11 mouse cellular contexts compared by ENCODE assay signal in genomic region chr17:24463374-24464133, GRCm38 (mm10). TPM values are rescaled to one million over a fixed set of nuclear protein-coding genes. Genes with fewer than 3 reads are reported as not detected.
DNase-seq lines count a peak whose midpoint lies in the region; ATAC-seq and TF ChIP-seq lines count a peak whose summit lies in the region.
"Had no signal": no experiment of that assay in that cellular context is flagged by ENCODE, and none has a peak within 500 bp of the region (broad histone marks: within the 10 kb centered on the region; RNA-seq: fewer than 3 reads in every experiment).

No protein-coding gene starts in this region.

- no peak overlapping the region for H3K4me2 ChIP-seq in intestine, embryonic 16.5 days (ENCODE audit: low read depth, low read length)
- H3K4me2 ChIP-seq in intestine, embryonic 15.5 days (replicated peaks) = no peak overlapping the region
- no peak overlapping the region for H3K4me2 ChIP-seq in intestine, postnatal 0 days (replicated peaks; ENCODE audit: low read depth)
- H3K4me2 ChIP-seq in forebrain, embryonic 11.5 days (ENCODE audit: low read depth, low read length, severe bottlenecking) = no peak overlapping the region
- no peak overlapping the region for H3K4me2 ChIP-seq in forebrain, embryonic 12.5 days
- H3K4me2 ChIP-seq: hindbrain, embryonic 14.5 days had no signal

- no peak overlapping the region for H3K27ac ChIP-seq in intestine, embryonic 16.5 days (ENCODE audit: low read length)
- no peak overlapping the region for H3K27ac ChIP-seq in intestine, embryonic 15.5 days
- H3K27ac ChIP-seq in intestine, postnatal 0 days (ENCODE audit: low read depth, low read length) = no peak overlapping the region
- no peak overlapping the region for H3K27ac ChIP-seq in forebrain, embryonic 11.5 days (ENCODE audit: low read depth, low read length)
- no peak overlapping the region for H3K27ac ChIP-seq in forebrain, embryonic 12.5 days
- H3K27ac ChIP-seq: embryonic facial prominence, embryonic 10.5 days; hindbrain, embryonic 14.5 days had no signal

- no peak overlapping the region for H3K4me3 ChIP-seq in intestine, embryonic 16.5 days (ENCODE audit: low read length)
- H3K4me3 ChIP-seq in intestine, embryonic 15.5 days (replicated peaks) = no peak overlapping the region
- no peak overlapping the region for H3K4me3 ChIP-seq in intestine, postnatal 0 days (ENCODE audit: low read depth, low read length)
- H3K4me3 ChIP-seq in forebrain, embryonic 11.5 days (ENCODE audit: low read depth, low read length) = no peak overlapping the region
- no peak overlapping the region for H3K4me3 ChIP-seq in forebrain, embryonic 12.5 days (replicated peaks)
- H3K4me3 ChIP-seq: embryonic facial prominence, embryonic 10.5 days had no signal

- TF ChIP-seq CTCF in intestine, postnatal 0 days (IDR thresholded peaks at IDR 0.05; ENCODE audit: low read depth) = 0 out of 2 replicates have a peak, but pooled peaks have one; percentile 8

- WGBS in intestine, embryonic 16.5 days = 57% methylated on average over 6 of the region's 6 CpGs
- WGBS in intestine, embryonic 15.5 days = 55% methylated on average over 6 of the region's 6 CpGs
- 58% methylated on average over 6 of the region's 6 CpGs for whole genome bisulfite sequencing in intestine, postnatal 0 days
- WGBS in forebrain, embryonic 11.5 days = 56% methylated on average over 6 of the region's 6 CpGs
- WGBS in forebrain, embryonic 12.5 days = 58% methylated on average over 6 of the region's 6 CpGs

- no peaks in the 10 kb centered on the region for H3K4me1 ChIP-seq in intestine, embryonic 16.5 days (ENCODE audit: control insufficient read depth, insufficient read depth, low read length)
- no peaks in the 10 kb centered on the region for H3K4me1 ChIP-seq in intestine, embryonic 15.5 days (replicated peaks)
- no peaks in the 10 kb centered on the region for H3K4me1 ChIP-seq in intestine, postnatal 0 days (replicated peaks; ENCODE audit: control insufficient read depth, insufficient read depth, low read length)
- H3K4me1 ChIP-seq in forebrain, embryonic 11.5 days (replicated peaks; ENCODE audit: control insufficient read depth, insufficient read depth, low read length) = no peaks in the 10 kb centered on the region
- H3K4me1 ChIP-seq in forebrain, embryonic 12.5 days = no peaks in the 10 kb centered on the region
- H3K4me1 ChIP-seq: embryonic facial prominence, embryonic 10.5 days had no signal

- no peak overlapping the region for H3K9ac ChIP-seq in intestine, embryonic 16.5 days (ENCODE audit: low read depth, low read length)
- H3K9ac ChIP-seq in intestine, embryonic 15.5 days = no peak overlapping the region
- H3K9ac ChIP-seq in intestine, postnatal 0 days (ENCODE audit: low read depth, low read length) = no peak overlapping the region
- H3K9ac ChIP-seq in forebrain, embryonic 11.5 days (ENCODE audit: low read length) = no peak overlapping the region
- no peak overlapping the region for H3K9ac ChIP-seq in forebrain, embryonic 12.5 days
- H3K9ac ChIP-seq: hindbrain, embryonic 14.5 days had no signal

- peak; percentile 52; the same call in 1 of the 2 replicates for ATAC-seq in intestine, embryonic 16.5 days
- ATAC-seq in intestine, embryonic 15.5 days = no peak
- ATAC-seq in intestine, postnatal 0 days = no peak
- ATAC-seq in forebrain, embryonic 11.5 days (replicated peaks; ENCODE audit: low FRiP score) = no peak
- no peak for ATAC-seq in forebrain, embryonic 12.5 days (ENCODE audit: low FRiP score)

- H3K9me3 ChIP-seq in intestine, embryonic 16.5 days (ENCODE audit: control insufficient read depth, low read length) = no peaks in the 10 kb centered on the region
- H3K9me3 ChIP-seq in intestine, embryonic 15.5 days = no peaks in the 10 kb centered on the region
- H3K9me3 ChIP-seq in intestine, postnatal 0 days (ENCODE audit: control insufficient read depth) = no peaks in the 10 kb centered on the region
- no peaks in the 10 kb centered on the region for H3K9me3 ChIP-seq in forebrain, embryonic 11.5 days (ENCODE audit: control insufficient read depth, low read length)
- no peaks in the 10 kb centered on the region for H3K9me3 ChIP-seq in forebrain, embryonic 12.5 days
- H3K9me3 ChIP-seq: embryonic facial prominence, embryonic 10.5 days had no signal

- DNase-seq in 416B (ENCODE audit: low read depth) (peak; percentile 88), MN1 (ENCODE audit: low spot score) (peak; percentile 80)
- no peak for DNase-seq in forebrain, embryonic 11.5 days (ENCODE audit: low spot score)
- no peak for DNase-seq in neural tube, embryonic 10.5 days (ENCODE audit: extremely low spot score, low spot score)
- DNase-seq: thymus, postnatal 25 days had no signal

- no peaks in the 10 kb centered on the region for H3K27me3 ChIP-seq in intestine, embryonic 16.5 days (replicated peaks; ENCODE audit: control insufficient read depth, insufficient read depth, low read length)
- no peaks in the 10 kb centered on the region for H3K27me3 ChIP-seq in intestine, embryonic 15.5 days (replicated peaks)
- H3K27me3 ChIP-seq in intestine, postnatal 0 days (replicated peaks; ENCODE audit: control insufficient read depth, insufficient read depth, low read length) = no peaks in the 10 kb centered on the region
- no peaks in the 10 kb centered on the region for H3K27me3 ChIP-seq in forebrain, embryonic 11.5 days (ENCODE audit: control insufficient read depth, insufficient read depth, low read length)
- H3K27me3 ChIP-seq in forebrain, embryonic 12.5 days = no peaks in the 10 kb centered on the region

- no peaks in the 10 kb centered on the region for H3K36me3 ChIP-seq in intestine, embryonic 16.5 days (ENCODE audit: control insufficient read depth, insufficient read depth, low read length)
- H3K36me3 ChIP-seq in intestine, embryonic 15.5 days = no peaks in the 10 kb centered on the region
- H3K36me3 ChIP-seq in intestine, postnatal 0 days (ENCODE audit: control insufficient read depth, insufficient read depth) = no peaks in the 10 kb centered on the region
- H3K36me3 ChIP-seq in forebrain, embryonic 11.5 days (ENCODE audit: control insufficient read depth, insufficient read depth, low read length) = no peaks in the 10 kb centered on the region
- H3K36me3 ChIP-seq in forebrain, embryonic 12.5 days (replicated peaks) = no peaks in the 10 kb centered on the region
- H3K36me3 ChIP-seq: embryonic facial prominence, embryonic 10.5 days had no signal

RNA-seq across cellular contexts. Expression of gene E4f1, which starts 6.6 kb away (rescaled TPM):
- 26.1 and 27.1 TPM in 2 replicates for polyA plus RNA-seq in intestine, embryonic 16.5 days (2015; fragmentation: Nextera tagmentation; extraction: Ambion mirVana)
- polyA plus RNA-seq in intestine, embryonic 15.5 days (2015; fragmentation: Nextera tagmentation; extraction: Ambion mirVana) = 23.0 and 29.3 TPM in 2 replicates
- 5.0 and 5.2 TPM in 2 replicates for polyA plus RNA-seq in intestine, postnatal 0 days (2015; fragmentation: Nextera tagmentation; extraction: Ambion mirVana)
- polyA plus RNA-seq in forebrain, embryonic 11.5 days (2014; fragmentation: Nextera tagmentation; extraction: Ambion mirVana) = 28.8 and 31.4 TPM in 2 replicates
- 34.1 and 37.1 TPM in 2 replicates for polyA plus RNA-seq in forebrain, embryonic 12.5 days (2016; fragmentation: Nextera tagmentation; extraction: Ambion mirVana)

RNA-seq across cellular contexts. Expression of gene Pgp, which starts 6.6 kb away (rescaled TPM):
- 83.8 and 87.1 TPM in 2 replicates for polyA plus RNA-seq in intestine, embryonic 16.5 days (2015; fragmentation: Nextera tagmentation; extraction: Ambion mirVana)
- polyA plus RNA-seq in intestine, embryonic 15.5 days (2015; fragmentation: Nextera tagmentation; extraction: Ambion mirVana) = 79.9 and 80.6 TPM in 2 replicates
- 64.5 and 69.4 TPM in 2 replicates for polyA plus RNA-seq in intestine, postnatal 0 days (2015; fragmentation: Nextera tagmentation; extraction: Ambion mirVana)
- polyA plus RNA-seq in forebrain, embryonic 11.5 days (2014; fragmentation: Nextera tagmentation; extraction: Ambion mirVana) = 72.1 and 73.4 TPM in 2 replicates
- 59.3 and 60.3 TPM in 2 replicates for polyA plus RNA-seq in forebrain, embryonic 12.5 days (2016; fragmentation: Nextera tagmentation; extraction: Ambion mirVana)

RNA-seq across cellular contexts. Expression of gene Bricd5, which starts 10.1 kb away (rescaled TPM):
- 0.34 and 0.40 TPM in 2 replicates for polyA plus RNA-seq in intestine, embryonic 16.5 days (2015; fragmentation: Nextera tagmentation; extraction: Ambion mirVana)
- polyA plus RNA-seq in intestine, embryonic 15.5 days (2015; fragmentation: Nextera tagmentation; extraction: Ambion mirVana) = 0.40 and 0.68 TPM in 2 replicates
- polyA plus RNA-seq in intestine, postnatal 0 days (2015; fragmentation: Nextera tagmentation; extraction: Ambion mirVana) = not detected in 2 replicates
- polyA plus RNA-seq in forebrain, embryonic 11.5 days (2014; fragmentation: Nextera tagmentation; extraction: Ambion mirVana) = 0.41 and 0.44 TPM in 2 replicates
- not detected in 2 replicates for polyA plus RNA-seq in forebrain, embryonic 12.5 days (2016; fragmentation: Nextera tagmentation; extraction: Ambion mirVana)

RNA-seq across cellular contexts. Expression of gene Mlst8, which starts 15.3 kb away (rescaled TPM):
- polyA plus RNA-seq in intestine, embryonic 16.5 days (2015; fragmentation: Nextera tagmentation; extraction: Ambion mirVana) = 25.1 and 26.0 TPM in 2 replicates
- 25.2 and 27.3 TPM in 2 replicates for polyA plus RNA-seq in intestine, embryonic 15.5 days (2015; fragmentation: Nextera tagmentation; extraction: Ambion mirVana)
- 11.9 and 12.9 TPM in 2 replicates for polyA plus RNA-seq in intestine, postnatal 0 days (2015; fragmentation: Nextera tagmentation; extraction: Ambion mirVana)
- polyA plus RNA-seq in forebrain, embryonic 11.5 days (2014; fragmentation: Nextera tagmentation; extraction: Ambion mirVana) = 33.8 and 34.0 TPM in 2 replicates
- polyA plus RNA-seq in forebrain, embryonic 12.5 days (2016; fragmentation: Nextera tagmentation; extraction: Ambion mirVana) = 34.4 and 37.9 TPM in 2 replicates

RNA-seq across cellular contexts. Expression of gene Dnase1l2, which starts 20.6 kb away (rescaled TPM):
- polyA plus RNA-seq in intestine, embryonic 16.5 days (2015; fragmentation: Nextera tagmentation; extraction: Ambion mirVana) = 1.5 and 1.8 TPM in 2 replicates
- polyA plus RNA-seq in intestine, embryonic 15.5 days (2015; fragmentation: Nextera tagmentation; extraction: Ambion mirVana) = 1.4 and 2.1 TPM in 2 replicates
- polyA plus RNA-seq in intestine, postnatal 0 days (2015; fragmentation: Nextera tagmentation; extraction: Ambion mirVana) = 0.73 and 0.80 TPM in 2 replicates
- polyA plus RNA-seq in forebrain, embryonic 11.5 days (2014; fragmentation: Nextera tagmentation; extraction: Ambion mirVana) = 2.7 and 3.3 TPM in 2 replicates
- polyA plus RNA-seq in forebrain, embryonic 12.5 days (2016; fragmentation: Nextera tagmentation; extraction: Ambion mirVana) = 4.9 and 5.1 TPM in 2 replicates

Comparison
In these comparisons a context has a peak if more than half of its experiments do, and no peak if none do; other contexts are left out.
1. DNase-seq: peak in 416B (single experiment) and MN1 (single experiment); none in forebrain, embryonic 11.5 days (single experiment) and neural tube, embryonic 10.5 days (single experiment).